Mouse (Mus musculus) MEL (cell line): ENCODE measurements around the gene 4931409K22Rik.

Source experiments
- MAFK ChIP-seq: IDR thresholded peaks from 2 replicates; pipeline ENCODE4 v1.6.1; 2011; ENCODE audit warnings: low read depth, mild to moderate bottlenecking, low read length, improper control_type of control experiment, borderline replicate concordance
- POLR2A ChIP-seq, 2 experiments: IDR thresholded peaks; 2 replicates each; pipeline ENCODE4 v1.6.1; 2011 to 2012; ENCODE audit warnings: low read length in 2 of 2, mild to moderate bottlenecking in 2 of 2, control low read depth in 1 of 2, improper control_type of control experiment in 1 of 2, low read depth in 1 of 2, moderate library complexity in 1 of 2; ENCODE audit not compliant: control insufficient read depth in 1 of 2, insufficient read depth in 1 of 2, poor library complexity in 1 of 2

GRCm38 (mm10) chr5:24596519-24597171, 40.0 kb upstream of the 4931409K22Rik start:
- TF ChIP-seq MAFK (no peak), POLR2A (IDR thresholded peaks at IDR 0.05; ENCODE audit: control insufficient read depth in 1 of 2, insufficient read depth in 1 of 2, low read depth in 1 of 2, low read length in 2 of 2, poor library complexity in 1 of 2) (no peak; a peak in 1 of 4 replicates)
